Mouse (Mus musculus) MEL (cell line): Measurements from ENCODE around the gene Polr3c. TPM values are rescaled to one million over a fixed set of nuclear protein-coding genes. Genes with fewer than 3 reads are reported as not detected.

Source experiments
- DNase-seq: peaks from one replicate; pipeline ENCODE4 v3.0.0; 2011; ENCODE audit warnings: low read depth, low spot score
- H3K27ac ChIP-seq: 2 replicates; pipeline ENCODE4 v1.5.1; 2012; ENCODE audit warnings: low read depth, mild to moderate bottlenecking, control low read depth, low read length, moderate library complexity; ENCODE audit not compliant: control insufficient read depth
- H3K27me3 ChIP-seq, 2 experiments: fragments of 150-350 bp in 1 of 2; sonication (generic) in 1 of 2; 2 replicates each; pipeline ENCODE4 v1.6.1; 2012; ENCODE audit warnings: low read length in 2 of 2, mild to moderate bottlenecking in 2 of 2, improper control_type of control experiment in 1 of 2, moderate library complexity in 1 of 2; ENCODE audit not compliant: insufficient read depth in 2 of 2, control insufficient read depth in 1 of 2
- H3K36me3 ChIP-seq, 2 experiments: 2 replicates each; pipeline ENCODE4 v1.6.1; 2012 to 2014; ENCODE audit warnings: low read length in 2 of 2, improper control_type of control experiment in 1 of 2, inconsistent platforms in 1 of 2, mild to moderate bottlenecking in 1 of 2; ENCODE audit not compliant: insufficient read depth in 2 of 2, control insufficient read depth in 1 of 2
- H3K4me1 ChIP-seq, 2 experiments: fragments of 150-350 bp in 1 of 2; sonication (generic) in 1 of 2; 2 replicates each; pipeline ENCODE4 v1.6.1; 2012; ENCODE audit warnings: low read length in 2 of 2, improper control_type of control experiment in 1 of 2, mild to moderate bottlenecking in 1 of 2; ENCODE audit not compliant: insufficient read depth in 2 of 2, control insufficient read depth in 1 of 2
- H3K4me3 ChIP-seq, 2 experiments: fragments of 150-350 bp in 1 of 2; sonication (generic) in 1 of 2; 2 replicates each; pipeline ENCODE4 v1.5.1; 2012; ENCODE audit warnings: low read depth in 2 of 2, low read length in 2 of 2, mild to moderate bottlenecking in 2 of 2, moderate library complexity in 2 of 2, control low read depth in 1 of 2, improper control_type of control experiment in 1 of 2; ENCODE audit not compliant: control insufficient read depth in 1 of 2, insufficient read depth in 1 of 2
- H3K79me2 ChIP-seq: 2 replicates; pipeline ENCODE4 v1.6.1; 2012; ENCODE audit warnings: mild to moderate bottlenecking, low read length, moderate library complexity; ENCODE audit not compliant: control insufficient read depth, poor library complexity, insufficient read depth
- H3K9ac ChIP-seq: 2 replicates; pipeline ENCODE4 v1.6.1; 2012; ENCODE audit warnings: low read depth, mild to moderate bottlenecking, control low read depth, low read length, moderate library complexity; ENCODE audit not compliant: control insufficient read depth, poor library complexity, severe bottlenecking
- H3K9me3 ChIP-seq: fragments of 150-350 bp; sonication (generic); replicated peaks from 2 replicates; pipeline ENCODE4 v1.6.1; 2012; ENCODE audit warnings: mild to moderate bottlenecking, low read length, improper control_type of control experiment, moderate library complexity; ENCODE audit not compliant: insufficient read depth
- BHLHE40 ChIP-seq: IDR thresholded peaks from 2 replicates; pipeline ENCODE4 v1.6.1; 2012; ENCODE audit warnings: low read depth, mild to moderate bottlenecking, inconsistent platforms, low read length, improper control_type of control experiment, borderline replicate concordance
- CHD1 ChIP-seq: IDR thresholded peaks from 2 replicates; pipeline ENCODE4 v1.6.1; 2012; ENCODE audit warnings: low read depth, mild to moderate bottlenecking, inconsistent platforms, low read length, improper control_type of control experiment
- CHD2 ChIP-seq: IDR thresholded peaks from 2 replicates; pipeline ENCODE4 v1.6.1; 2011; ENCODE audit warnings: low read length, improper control_type of control experiment
- CTCF ChIP-seq, 3 experiments: IDR thresholded peaks in 2 of 3; conservative IDR thresholded peaks in 1 of 3; 2 replicates each; pipeline ENCODE4 v1.5.1; 2011 to 2012; ENCODE audit warnings: low read length in 3 of 3, low read depth in 2 of 3, mild to moderate bottlenecking in 2 of 3, improper control_type of control experiment in 1 of 3, inconsistent platforms in 1 of 3, mixed read lengths in 1 of 3, moderate library complexity in 1 of 3; ENCODE audit not compliant: control insufficient read depth in 1 of 3, insufficient read depth in 1 of 3, poor library complexity in 1 of 3, severe bottlenecking in 1 of 3
- E2F4 ChIP-seq: IDR thresholded peaks from 2 replicates; pipeline ENCODE4 v1.6.1; 2011; ENCODE audit warnings: low read depth, low read length, improper control_type of control experiment, borderline replicate concordance
- ETS1 ChIP-seq: IDR thresholded peaks from 2 replicates; pipeline ENCODE4 v1.6.1; 2012; ENCODE audit warnings: low read depth, mild to moderate bottlenecking, inconsistent platforms, low read length, improper control_type of control experiment, moderate library complexity
- GABPA ChIP-seq: IDR thresholded peaks from 2 replicates; pipeline ENCODE4 v1.6.1; 2012; ENCODE audit warnings: low read depth, mild to moderate bottlenecking, inconsistent platforms, low read length, improper control_type of control experiment, moderate library complexity
- HCFC1 ChIP-seq: IDR thresholded peaks from 2 replicates; pipeline ENCODE4 v1.6.1; 2012; ENCODE audit warnings: low read depth, mild to moderate bottlenecking, inconsistent platforms, low read length, improper control_type of control experiment, moderate library complexity
- JUND ChIP-seq: IDR thresholded peaks from 2 replicates; pipeline ENCODE4 v1.6.1; 2011; ENCODE audit warnings: low read depth, mild to moderate bottlenecking, improper control_type of control experiment, low read length
- KAT2A ChIP-seq: conservative IDR thresholded peaks from 2 replicates; pipeline ENCODE4 v1.6.1; 2012; ENCODE audit warnings: low read depth, low read length, improper control_type of control experiment, inconsistent platforms
- MAFK ChIP-seq: IDR thresholded peaks from 2 replicates; pipeline ENCODE4 v1.6.1; 2011; ENCODE audit warnings: low read depth, mild to moderate bottlenecking, low read length, improper control_type of control experiment, borderline replicate concordance
- MAX ChIP-seq: IDR thresholded peaks from 2 replicates; pipeline ENCODE4 v1.6.1; 2011; ENCODE audit warnings: low read length, improper control_type of control experiment
- MXI1 ChIP-seq: IDR thresholded peaks from 2 replicates; pipeline ENCODE4 v1.6.1; 2011; ENCODE audit warnings: mild to moderate bottlenecking, low read depth, low read length, improper control_type of control experiment
- MYC ChIP-seq: IDR thresholded peaks from 2 replicates; pipeline ENCODE4 v1.6.1; 2011; ENCODE audit warnings: low read depth, mild to moderate bottlenecking, low read length, improper control_type of control experiment, moderate library complexity
- NELFE ChIP-seq: IDR thresholded peaks from 2 replicates; pipeline ENCODE4 v1.6.1; 2011; ENCODE audit warnings: low read depth, low read length, improper control_type of control experiment
- NRF1 ChIP-seq: IDR thresholded peaks from 2 replicates; pipeline ENCODE4 v1.6.1; 2014; ENCODE audit warnings: low read depth, mild to moderate bottlenecking, inconsistent platforms, low read length, improper control_type of control experiment, moderate library complexity; ENCODE audit not compliant: poor library complexity, insufficient read depth, severe bottlenecking
- POLR2AphosphoS2 ChIP-seq: IDR thresholded peaks from 2 replicates; pipeline ENCODE4 v1.6.1; 2011; ENCODE audit warnings: low read length, improper control_type of control experiment
- POLR2AphosphoS5 ChIP-seq: IDR thresholded peaks from 2 replicates; pipeline ENCODE4 v1.6.1; 2012; ENCODE audit warnings: low read depth, borderline replicate concordance, mild to moderate bottlenecking, inconsistent platforms, low read length, moderate library complexity, mixed read lengths
- RAD21 ChIP-seq: IDR thresholded peaks from 2 replicates; pipeline ENCODE4 v1.6.1; 2011; ENCODE audit warnings: mild to moderate bottlenecking, low read depth, low read length, improper control_type of control experiment
- SMC3 ChIP-seq: IDR thresholded peaks from 2 replicates; pipeline ENCODE4 v1.6.1; 2011; ENCODE audit warnings: low read depth, low read length, improper control_type of control experiment
- TAL1 ChIP-seq: IDR thresholded peaks from 2 replicates; pipeline ENCODE4 v1.6.1; 2012; ENCODE audit warnings: mild to moderate bottlenecking, inconsistent platforms, low read length, moderate library complexity, mixed read lengths
- TBP ChIP-seq: IDR thresholded peaks from 2 replicates; pipeline ENCODE4 v1.8.0; 2011; ENCODE audit warnings: low read depth, low read length, improper control_type of control experiment
- TCF12 ChIP-seq: IDR thresholded peaks from 2 replicates; pipeline ENCODE4 v1.6.1; 2014; ENCODE audit warnings: low read depth, mild to moderate bottlenecking, inconsistent platforms, low read length, improper control_type of control experiment, moderate library complexity
- UBTF ChIP-seq: IDR thresholded peaks from 2 replicates; pipeline ENCODE4 v1.6.1; 2012; ENCODE audit warnings: low read depth, mild to moderate bottlenecking, inconsistent platforms, low read length, improper control_type of control experiment, moderate library complexity, borderline replicate concordance; ENCODE audit not compliant: insufficient read depth
- USF1 ChIP-seq: IDR thresholded peaks from 2 replicates; pipeline ENCODE4 v1.6.1; 2014; ENCODE audit warnings: low read depth, mild to moderate bottlenecking, inconsistent platforms, low read length, improper control_type of control experiment, moderate library complexity
- USF2 ChIP-seq, 2 experiments: IDR thresholded peaks; 2 replicates each; pipeline ENCODE4 v1.6.1; 2011 to 2012; ENCODE audit warnings: improper control_type of control experiment in 2 of 2, low read length in 2 of 2, borderline replicate concordance in 1 of 2, inconsistent platforms in 1 of 2, low read depth in 1 of 2, mild to moderate bottlenecking in 1 of 2; ENCODE audit not compliant: insufficient read depth in 1 of 2
- ZC3H11A ChIP-seq: IDR thresholded peaks from 2 replicates; pipeline ENCODE4 v1.6.1; 2012; ENCODE audit warnings: low read depth, mild to moderate bottlenecking, inconsistent platforms, low read length, improper control_type of control experiment
- ZKSCAN1 ChIP-seq: IDR thresholded peaks from 2 replicates; pipeline ENCODE4 v1.6.1; 2012; ENCODE audit warnings: low read depth, mild to moderate bottlenecking, inconsistent platforms, low read length, improper control_type of control experiment, moderate library complexity
- ZMIZ1 ChIP-seq: IDR thresholded peaks from 2 replicates; pipeline ENCODE4 v1.6.1; 2012; ENCODE audit warnings: low read depth, mild to moderate bottlenecking, inconsistent platforms, low read length, improper control_type of control experiment, moderate library complexity
- polyA plus RNA-seq, 2 experiments: library from polyadenylated mRNA; stranded (reverse) in 1 of 2; unstranded in 1 of 2; fragments of >175 nt in 1 of 2; fragments of >200 nt in 1 of 2; gene quantifications; 2 replicates each; pipeline versions ENCODE4 v1.2.1 to v1.2.4; 2012; ENCODE audit warnings: low replicate concordance in 2 of 2, low read depth in 1 of 2; ENCODE audit not compliant: insufficient read length in 2 of 2, insufficient read depth in 1 of 2, missing spikeins in 1 of 2
- total RNA-seq: library from RNA; depleted of rRNA; stranded (reverse); fragments of 300-350 nt; gene quantifications from 2 replicates; pipeline ENCODE4 v1.2.3, GENCODE M21; 2012

Polr3c gene
- total and polyA plus RNA-seq, 3 experiments: 48.3 to 224 (median 122) TPM

DNA sequence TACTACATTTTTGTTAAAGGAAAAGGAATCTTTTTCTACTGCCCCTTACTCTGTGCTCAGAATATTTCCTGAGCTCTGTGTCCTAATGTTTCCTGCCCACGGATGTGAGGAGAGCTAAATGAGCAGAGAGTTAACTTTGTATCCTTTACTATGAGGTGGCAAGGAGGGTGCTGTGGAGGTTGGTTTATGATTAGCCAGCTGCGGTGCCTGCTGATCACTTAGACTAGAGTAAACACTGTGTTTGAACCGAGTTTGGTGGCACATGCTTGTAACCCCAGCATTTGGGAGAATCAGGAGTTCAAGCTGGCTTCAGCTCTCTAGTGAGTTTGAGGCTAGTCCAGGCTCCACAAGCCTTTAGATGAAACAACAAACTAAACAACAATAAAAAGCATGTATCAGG is 49.7 kb upstream of the Polr3c start:
- Histone ChIP-seq H3K9ac (no peak overlapping the region), H3K4me1 (peaks cover 0 to 10% of the 10 kb centered on the region in 2 experiments; a peak in 2 of 4 replicates), H3K27ac (no peak overlapping the region)
- TF ChIP-seq CTCF (IDR thresholded peaks at IDR 0.05 in 2 of 3, conservative IDR thresholded peaks at IDR 0.05 in 1 of 3; ENCODE audit: control insufficient read depth in 1 of 3, insufficient read depth in 1 of 3, low read depth in 2 of 3, low read length in 3 of 3, poor library complexity in 1 of 3, severe bottlenecking in 1 of 3) (no peak), GABPA (no peak), CHD1 (no peak), NELFE (no peak), BHLHE40 (no peak), JUND (no peak), ZMIZ1 (no peak), SMC3 (no peak), MAFK (no peak), USF2 (IDR thresholded peaks at IDR 0.05; ENCODE audit: borderline replicate concordance in 1 of 2, insufficient read depth in 1 of 2, low read depth in 1 of 2, low read length in 2 of 2) (no peak), E2F4 (no peak), UBTF (no peak), ZKSCAN1 (no peak), MAX (no peak), MXI1 (no peak)
- TF ChIP-seq, all 39 proteins: peak for 0
- Histone ChIP-seq H3K9me3 (no peaks in the 10 kb centered on the region), H3K27me3 (no peaks in the 10 kb centered on the region), H3K4me3 (no peak overlapping the region), H3K79me2 (peaks cover 3% of the 10 kb centered on the region; the same call in 1 of the 2 replicates), H3K36me3 (peaks cover 0 to 14% of the 10 kb centered on the region in 2 experiments)
- DNase-seq: no peak

DNA sequence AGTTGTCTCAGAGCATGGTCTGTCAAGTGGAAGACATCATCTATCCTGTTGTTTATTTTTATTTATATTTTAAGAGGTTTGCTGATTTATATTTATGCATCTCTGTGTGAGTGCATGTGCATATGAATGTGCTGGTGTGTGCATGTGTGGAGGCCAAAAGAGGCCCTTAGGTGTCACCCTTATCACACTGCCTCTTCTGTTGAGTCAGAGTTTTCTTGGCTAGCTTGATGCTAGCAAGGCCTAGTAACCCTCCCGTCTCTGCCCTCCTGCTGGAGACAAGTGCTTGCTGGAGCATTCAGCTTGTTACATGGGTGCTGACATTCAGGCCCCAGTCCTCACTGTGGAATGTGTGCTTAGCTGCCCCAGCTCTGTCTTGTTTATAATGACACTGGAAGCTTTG is 45.5 kb upstream of the Polr3c start:
- Histone ChIP-seq H3K79me2 (peaks cover 3% of the 10 kb centered on the region; the same call in 1 of the 2 replicates), H3K27me3 (no peaks in the 10 kb centered on the region), H3K9ac (no peak overlapping the region), H3K4me1 (peaks cover 5 to 14% of the 10 kb centered on the region in 2 experiments; a peak in 3 of 4 replicates), H3K27ac (no peak overlapping the region), H3K4me3 (no peak overlapping the region), H3K9me3 (no peaks in the 10 kb centered on the region), H3K36me3 (peaks cover 3 to 24% of the 10 kb centered on the region in 2 experiments; a peak in 3 of 4 replicates)
- DNase-seq: peak; percentile 88
- TF ChIP-seq CHD2 (no peak), SMC3 (peak; percentile 46), TCF12 (peak; percentile 29; the same call in 1 of the 2 replicates), ETS1 (peak; percentile 23; the same call in 1 of the 2 replicates), ZKSCAN1 (no peak), POLR2AphosphoS2 (no peak), TBP (no peak), MAFK (0 out of 2 replicates have a peak, but pooled peaks have one; percentile 6), CHD1 (no peak), KAT2A (no peak), E2F4 (no peak), USF2 (IDR thresholded peaks at IDR 0.05; ENCODE audit: borderline replicate concordance in 1 of 2, insufficient read depth in 1 of 2, low read depth in 1 of 2, low read length in 2 of 2) (no peak), GABPA (no peak), MYC (peak; percentile 60; the same call in 1 of the 2 replicates), ZC3H11A (no peak), HCFC1 (no peak), NRF1 (no peak), USF1 (no peak), RAD21 (peak; percentile 73), MXI1 (peak; percentile 58; the same call in 1 of the 2 replicates), POLR2AphosphoS5 (no peak), JUND (no peak), ZMIZ1 (no peak), TAL1 (no peak)
